Mouse (Mus musculus): ENCODE measurements around the gene Rfx1.

The Rfx1 gene

DNA sequence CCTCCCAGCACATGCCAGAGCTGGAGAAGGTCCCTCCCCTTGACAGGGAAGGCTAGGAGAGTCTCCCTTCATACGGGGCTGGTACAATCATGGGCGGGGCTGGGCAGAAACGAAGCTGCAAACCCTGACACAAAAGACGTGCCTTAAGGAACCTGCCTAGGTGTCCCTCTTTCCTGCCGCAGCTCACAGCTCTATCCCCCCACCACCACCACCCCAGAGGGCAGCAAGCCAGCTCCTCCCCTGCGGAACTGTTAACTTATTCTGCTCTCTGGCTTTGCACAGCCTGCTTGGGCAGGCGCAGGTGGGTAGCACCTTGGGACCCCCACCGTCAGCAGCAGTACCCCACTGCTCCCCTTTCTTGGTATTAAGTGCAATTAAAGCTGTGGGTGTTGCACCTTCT lies 29.4 kb downstream of the Rfx1 start:
- DNase-seq = peak in 1 of 2 experiments; percentile 2

DNA sequence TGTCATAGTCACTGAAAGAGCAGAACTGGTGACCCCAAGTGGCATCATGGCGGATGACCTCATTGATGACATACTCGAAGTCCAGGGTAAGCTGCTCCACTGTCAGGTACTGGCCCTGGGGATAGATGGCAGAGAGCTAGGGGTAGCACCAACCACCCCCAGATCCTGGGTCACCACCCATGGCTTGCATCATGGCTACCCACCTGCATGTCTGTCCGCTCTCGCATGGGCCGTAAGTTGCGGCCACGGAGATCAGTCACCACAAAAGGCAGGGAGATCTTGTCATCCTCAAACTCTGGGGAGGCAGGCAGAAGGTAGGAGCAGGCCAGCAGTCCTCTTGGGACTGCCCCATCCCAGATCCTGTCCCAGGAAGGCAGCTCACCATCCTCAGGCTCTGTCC lies 31.7 kb downstream of the Rfx1 start:
- DNase-seq = no peak

DNA sequence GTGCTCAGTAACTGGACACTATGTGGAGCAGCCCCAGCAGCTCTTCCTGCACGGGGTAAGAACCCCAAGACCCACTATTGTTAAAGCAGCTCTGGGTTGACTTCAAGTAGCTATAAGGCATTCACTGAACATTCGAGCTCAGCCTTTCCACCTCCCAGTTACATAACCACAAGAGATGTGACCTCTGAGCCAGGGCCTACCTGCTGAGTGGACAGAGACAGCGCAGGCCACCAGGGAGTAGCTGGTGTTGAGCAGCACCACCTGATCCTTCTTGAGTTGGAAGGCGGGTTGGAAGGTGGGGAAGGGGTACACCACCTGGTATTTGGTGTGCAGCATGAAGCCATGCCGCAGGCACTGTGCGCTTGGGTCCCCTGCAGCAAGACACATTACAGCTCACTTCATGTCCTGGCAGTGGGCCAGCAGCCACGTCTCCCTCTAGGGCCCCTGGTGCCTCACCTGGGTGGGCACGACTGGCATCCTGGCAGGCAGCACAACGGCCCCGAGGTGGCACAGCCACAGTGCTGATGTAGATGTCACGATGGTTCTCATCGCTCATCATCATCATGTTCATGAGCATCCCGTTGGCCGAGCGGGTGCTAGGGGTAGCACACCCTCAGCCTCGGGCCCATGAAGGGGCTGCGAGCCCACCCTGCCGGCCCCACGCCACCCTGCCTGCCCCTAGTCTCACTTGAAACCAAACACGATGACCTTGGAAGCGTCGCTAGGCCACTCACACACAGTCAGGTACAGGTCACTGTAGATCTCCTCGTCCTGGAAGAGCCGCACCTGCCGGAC lies 35.0 kb downstream of the Rfx1 start:
- peak in 1 of 2 experiments; percentile 5 for DNase-seq

DNA sequence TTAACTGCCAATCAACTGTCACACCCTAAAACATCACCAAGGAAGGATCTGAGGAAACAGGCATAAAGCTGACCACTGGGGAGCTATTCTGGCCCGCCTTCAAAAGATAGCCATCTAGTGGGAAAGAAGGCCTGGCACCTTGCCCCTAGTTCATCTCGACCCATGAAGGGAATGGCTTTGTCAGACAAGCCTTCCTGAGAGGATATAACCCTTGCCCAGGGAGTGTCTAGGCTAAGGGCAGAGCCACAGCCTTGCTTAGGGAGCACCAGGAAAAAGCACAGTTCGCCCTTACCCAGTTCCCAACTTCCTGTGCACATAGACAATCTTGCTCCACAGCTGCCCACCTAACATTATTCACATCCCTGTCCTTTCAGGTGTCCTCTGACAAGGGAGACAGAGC lies 37.0 kb downstream of the Rfx1 start:
- DNase-seq = peak in 1 of 2 experiments; percentile 30

DNA sequence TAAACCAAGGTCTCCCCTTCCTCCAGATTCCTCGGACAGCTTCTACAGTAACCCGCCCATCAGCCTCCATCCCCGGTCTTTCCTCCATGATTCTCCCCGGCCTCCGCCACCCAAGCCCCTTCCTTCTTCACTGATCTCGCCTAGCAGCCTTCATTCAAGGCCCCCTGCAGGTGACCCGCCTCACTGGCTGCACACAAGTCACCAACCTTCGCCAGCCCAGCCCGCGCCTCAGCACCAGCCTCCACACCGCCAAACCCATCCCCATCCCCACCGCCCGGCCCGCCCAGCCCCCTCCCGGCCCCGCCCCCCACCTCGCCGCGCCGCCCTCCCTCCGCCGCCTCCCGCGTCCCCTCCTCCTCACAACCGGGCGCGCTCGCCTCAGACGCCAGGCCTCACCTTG lies 37.6 kb downstream of the Rfx1 start:
- peak in 1 of 2 experiments; percentile 64 for DNase-seq

DNA sequence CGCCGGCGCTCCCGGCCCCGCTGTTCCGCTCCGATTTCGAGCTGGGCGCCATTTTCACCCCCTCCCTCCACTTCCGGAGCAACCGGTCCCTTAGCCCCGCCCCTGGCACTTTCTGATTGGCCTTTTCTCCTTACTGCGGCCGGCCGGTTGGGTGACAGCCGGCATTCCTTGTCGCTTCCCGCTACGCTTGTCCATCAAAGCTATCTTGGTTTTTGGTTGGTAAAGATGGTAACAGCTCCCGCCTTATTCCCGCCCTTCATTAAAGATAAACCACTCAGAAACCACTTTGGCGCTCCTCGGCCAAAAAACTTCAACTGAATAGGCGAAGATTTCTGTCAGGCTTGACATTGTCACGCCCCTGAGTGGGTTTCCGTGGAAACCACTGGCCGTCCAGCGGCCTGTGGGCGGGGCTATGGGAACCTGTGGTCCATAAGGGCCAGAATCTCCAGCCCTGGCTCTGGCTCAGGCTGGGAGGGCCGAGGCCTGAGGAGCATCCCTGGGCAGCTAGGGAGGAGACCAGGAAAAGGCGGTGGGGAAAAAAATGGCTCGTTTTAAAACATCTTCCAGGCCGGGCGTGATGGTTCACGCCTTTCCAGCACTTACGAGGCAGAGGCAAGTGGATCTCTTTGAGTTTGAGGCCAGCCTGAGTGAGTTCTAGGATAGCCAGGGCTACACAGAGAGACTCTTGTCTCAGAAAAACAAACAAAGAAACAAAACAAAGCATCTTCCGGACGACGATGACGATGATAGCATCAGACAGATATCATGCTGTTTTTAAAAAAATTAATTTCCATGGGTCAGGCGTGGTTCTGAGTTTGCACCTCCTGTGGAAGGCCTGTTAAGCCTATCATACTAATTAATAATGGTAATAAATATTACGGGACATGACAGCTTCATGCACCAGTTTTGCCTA lies 38.3 kb downstream of the Rfx1 start, which contains the start of gene Dcaf15:
Gene Dcaf15 (minus strand): TSS at position 72 of the 913 bp plus-strand sequence.
- peak; percentile 98 for DNase-seq

DNA sequence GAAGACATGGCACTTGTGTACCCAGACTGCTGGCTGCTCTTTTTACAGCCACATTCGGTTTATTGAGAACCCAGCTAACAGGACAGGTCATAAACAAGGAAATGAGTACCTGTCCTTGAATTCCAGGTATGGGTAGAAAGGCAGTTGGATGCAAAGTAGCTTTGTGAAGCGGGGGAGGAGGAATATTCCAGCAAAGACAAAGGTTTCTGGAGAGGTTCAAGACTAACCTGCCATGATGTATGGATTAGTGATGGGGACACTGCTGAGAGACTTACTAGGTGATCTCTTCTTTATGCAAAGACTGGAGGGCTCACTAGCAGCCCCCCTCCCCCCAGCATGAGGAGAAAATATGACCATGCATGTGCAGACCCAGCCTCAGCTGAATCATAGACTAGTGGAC lies 39.0 kb downstream of the Rfx1 start:
- DNase-seq = no peak

DNA sequence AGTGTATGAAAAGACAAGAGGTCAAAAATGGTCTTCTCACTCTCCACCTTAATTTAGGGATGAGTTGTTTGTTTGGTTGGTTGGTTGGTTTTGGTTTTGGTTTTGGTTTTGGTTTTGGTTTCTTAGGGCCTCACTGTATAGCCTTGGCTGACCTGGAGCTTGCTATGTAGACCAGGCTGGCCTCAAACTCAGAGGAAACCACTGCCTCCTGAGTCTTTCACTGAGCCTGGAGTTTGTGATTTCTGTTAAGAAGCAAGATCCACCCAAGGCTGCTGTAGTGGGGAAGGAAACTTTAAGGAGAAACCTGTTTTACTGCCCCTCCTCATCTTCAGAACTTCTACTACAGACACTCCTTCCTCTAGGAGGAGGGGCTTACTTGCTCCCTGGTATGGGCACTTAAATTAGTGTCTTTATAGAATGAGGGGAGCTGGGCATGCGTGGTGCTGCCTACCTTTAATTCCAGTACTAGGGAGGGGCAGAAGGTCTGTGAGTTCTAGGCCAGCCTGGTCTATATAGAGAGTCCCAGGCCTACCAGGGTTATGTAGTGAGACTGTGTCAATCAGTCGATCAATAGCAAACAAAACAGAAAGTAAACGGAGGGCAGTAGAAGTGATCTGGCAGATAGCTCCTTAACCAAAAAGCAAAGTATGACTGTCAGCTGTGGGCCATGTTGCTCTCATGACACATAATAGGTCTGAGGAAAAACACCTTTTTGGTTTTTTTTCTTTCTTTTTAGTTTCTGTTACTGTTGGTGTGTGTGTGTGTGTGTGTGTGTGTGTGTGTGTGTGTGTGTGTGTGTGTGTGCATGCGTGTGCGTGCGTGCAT lies 39.8 kb downstream of the Rfx1 start:
- DNase-seq = no peak

DNA sequence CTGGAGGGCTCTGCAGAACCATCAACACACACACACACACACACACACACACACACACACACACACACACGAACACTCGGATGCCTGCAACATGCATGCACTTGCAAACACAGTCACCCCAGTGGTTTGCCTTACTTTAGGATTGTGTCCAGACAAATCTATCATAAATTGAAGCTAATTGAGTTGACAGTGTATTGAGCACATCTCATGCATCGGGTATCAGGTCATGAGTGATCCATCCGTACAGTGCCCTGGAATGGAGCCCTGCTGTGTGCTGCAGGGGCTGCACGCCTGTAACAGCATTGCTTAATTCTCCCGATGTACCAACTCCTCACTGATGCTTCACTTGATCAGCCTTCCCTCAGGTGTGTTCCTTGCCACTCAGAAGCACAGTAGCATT lies 49.0 kb downstream of the Rfx1 start:
- no peak for DNase-seq

DNA sequence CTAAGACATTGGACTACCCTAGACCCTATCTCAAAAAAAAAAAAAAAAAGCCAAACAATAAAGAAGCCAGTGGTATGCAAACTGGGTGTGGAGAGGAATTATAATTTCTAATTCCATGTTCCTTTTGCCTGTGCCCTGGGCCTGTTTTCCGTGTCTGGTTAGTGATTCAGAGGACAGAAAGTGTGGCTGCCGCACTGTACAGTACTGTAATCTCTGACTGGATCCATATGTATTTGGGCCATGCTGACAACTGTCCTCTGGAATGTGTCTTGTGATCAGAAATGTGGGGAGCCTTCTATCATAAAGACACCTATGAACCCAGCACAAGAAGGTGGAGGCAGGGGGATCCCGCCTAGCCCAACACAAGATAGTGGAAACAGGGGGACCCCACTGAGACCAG lies 55.5 kb downstream of the Rfx1 start:
- DNase-seq = no peak

DNA sequence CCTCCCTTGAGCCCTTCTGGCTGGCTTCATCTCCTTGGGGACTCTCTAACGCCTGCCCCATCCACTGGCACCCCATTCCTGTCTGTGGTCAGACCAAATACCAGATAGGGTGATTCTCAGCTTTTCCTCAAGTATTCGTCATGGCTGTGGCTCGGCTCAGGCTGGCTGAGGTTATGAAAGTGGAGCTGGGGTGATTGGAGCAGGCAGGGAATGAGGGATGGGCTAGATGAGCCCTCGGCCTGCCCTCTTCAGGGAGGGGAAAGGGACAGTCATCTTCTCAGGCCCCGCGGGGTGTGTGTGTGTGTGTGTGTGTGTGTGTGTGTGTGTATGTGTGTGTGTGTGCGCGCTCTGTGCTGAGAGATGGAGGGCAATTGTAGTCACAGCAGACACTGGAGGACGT lies 59.0 kb downstream of the Rfx1 start, which contains the start of gene Podnl1:
Gene Podnl1 (plus strand): TSS at position 334 of the 400 bp plus-strand sequence.
- DNase-seq = no peak

DNA sequence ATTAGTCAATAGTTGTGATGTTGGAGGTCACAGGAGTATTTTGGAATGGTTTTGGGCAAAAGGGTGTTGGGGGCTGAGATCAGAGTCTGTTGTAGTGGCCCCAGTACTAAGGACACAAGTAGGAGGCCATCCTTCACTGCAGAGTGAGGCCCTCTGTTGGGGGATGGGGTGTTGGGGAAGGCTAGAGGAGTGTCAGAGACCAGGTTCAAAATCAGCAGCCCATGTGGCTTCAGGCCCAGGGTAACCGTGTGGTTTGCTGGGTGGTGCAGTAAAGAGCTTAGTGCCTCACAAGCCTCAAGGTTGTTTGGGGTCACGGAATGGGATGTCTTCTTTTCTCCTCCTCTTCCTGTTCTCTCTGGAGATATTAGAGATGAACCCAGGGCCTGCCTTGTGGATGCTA lies 60.1 kb downstream of the Rfx1 start:
- no peak for DNase-seq

DNA sequence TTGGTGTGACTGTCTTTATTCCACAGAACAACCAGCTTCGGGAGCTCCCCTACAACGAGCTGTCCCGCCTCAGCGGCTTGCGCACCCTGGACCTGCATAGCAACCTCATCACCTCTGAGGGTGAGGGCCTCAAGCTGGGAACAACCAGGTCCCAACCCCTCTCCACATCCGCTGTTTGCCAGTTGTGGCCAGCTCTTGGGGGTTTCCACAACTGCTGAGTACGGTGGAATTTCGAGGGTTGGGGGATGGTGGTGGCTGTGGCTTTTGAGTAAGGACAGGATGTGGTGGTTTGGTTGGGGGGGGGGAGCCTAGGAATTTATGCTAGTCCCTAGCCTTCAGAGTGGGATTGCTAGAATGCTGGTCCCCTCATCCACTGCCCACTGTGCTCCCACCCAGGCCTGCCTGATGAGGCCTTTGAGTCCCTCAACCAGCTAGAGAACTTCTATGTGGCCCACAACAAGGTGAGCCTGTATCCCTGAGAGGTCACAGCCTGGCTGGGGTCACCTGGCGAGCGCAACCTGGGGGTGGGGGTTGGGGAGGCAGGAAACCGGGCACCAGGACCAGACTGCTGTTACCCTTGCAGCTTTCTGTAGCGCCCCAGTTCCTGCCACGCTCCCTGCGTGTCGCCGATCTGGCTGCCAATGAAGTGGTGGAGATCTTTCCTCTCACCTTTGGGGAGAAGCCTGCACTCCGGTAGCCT lies 60.7 kb downstream of the Rfx1 start:
- DNase-seq = no peak

DNA sequence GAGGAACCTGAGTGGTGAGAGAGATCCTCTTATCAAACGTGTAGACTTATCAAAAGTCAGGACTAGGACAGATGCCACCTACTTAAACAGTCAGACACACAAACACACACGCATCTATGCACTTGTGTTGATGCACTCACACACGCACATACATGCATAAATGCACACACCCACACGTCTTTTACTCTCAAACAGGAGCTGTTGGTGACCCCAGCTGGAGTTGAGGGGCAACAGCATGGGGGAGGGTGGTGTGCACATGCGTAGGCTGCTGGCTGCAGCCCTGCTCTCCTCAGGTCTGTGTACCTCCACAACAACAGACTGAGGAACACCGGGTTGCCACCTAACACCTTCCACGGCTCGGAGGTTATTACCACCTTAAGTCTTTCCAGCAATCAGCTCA lies 61.6 kb downstream of the Rfx1 start:
- no peak for DNase-seq

DNA sequence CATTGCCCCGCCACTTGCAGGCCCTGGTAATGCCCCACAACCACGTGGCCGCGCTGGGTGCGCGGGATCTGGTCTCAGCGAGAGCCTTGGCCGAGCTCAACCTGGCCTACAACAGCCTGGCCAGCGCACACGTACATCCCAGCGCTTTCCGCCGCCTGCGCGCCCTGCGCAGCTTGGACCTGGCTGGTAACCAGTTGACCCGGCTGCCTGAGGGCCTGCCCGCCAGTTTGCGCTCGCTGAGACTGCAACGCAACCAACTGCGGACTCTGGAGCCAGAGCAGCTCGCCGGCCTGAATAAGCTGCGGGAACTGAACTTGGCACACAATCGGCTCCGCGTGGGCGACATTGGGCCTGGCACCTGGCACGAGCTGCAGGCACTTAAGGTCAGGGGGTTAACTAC lies 64.2 kb downstream of the Rfx1 start:
- DNase-seq = peak; percentile 78 to 80

DNA sequence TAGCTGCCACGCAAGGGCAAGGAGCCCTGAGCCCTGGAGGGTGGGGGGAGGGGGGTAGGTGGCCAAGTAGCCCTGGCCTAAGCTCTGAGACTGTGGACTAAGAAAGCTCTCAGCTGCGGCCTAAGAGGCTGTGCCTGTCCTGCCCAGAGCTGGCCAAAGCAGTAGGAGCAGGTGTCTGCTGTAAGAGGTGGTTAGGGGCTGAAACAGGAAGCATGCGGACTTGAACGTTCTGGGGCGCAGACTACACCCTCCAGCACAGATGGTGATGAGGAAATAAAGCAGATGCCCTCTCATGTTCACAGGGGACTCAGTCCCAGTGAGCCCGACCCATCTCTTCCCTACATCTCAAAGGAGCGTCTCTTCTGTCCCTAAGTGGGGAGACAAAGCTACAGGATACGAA lies 65.6 kb downstream of the Rfx1 start:
- no peak for DNase-seq

DNA sequence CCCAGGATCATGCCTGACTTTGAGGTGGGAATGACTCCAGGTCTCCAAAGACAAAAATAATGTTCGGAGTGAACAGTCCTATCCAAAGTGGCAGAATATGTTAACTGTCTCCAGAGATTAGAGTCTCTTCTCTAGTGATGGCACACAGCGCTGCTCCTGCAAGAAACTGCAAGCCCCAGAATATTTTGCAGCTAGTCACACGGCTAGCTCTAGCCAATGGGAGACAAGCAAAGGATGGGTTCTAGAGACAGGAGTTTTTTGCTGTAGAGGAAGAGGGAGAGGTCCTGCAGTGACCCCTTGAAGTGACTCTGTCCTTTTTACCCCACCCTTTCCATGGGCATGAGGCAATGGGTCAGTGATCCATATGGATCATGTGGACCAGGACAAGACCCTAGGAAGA lies 71.2 kb downstream of the Rfx1 start:
- DNase-seq = no peak

DNA sequence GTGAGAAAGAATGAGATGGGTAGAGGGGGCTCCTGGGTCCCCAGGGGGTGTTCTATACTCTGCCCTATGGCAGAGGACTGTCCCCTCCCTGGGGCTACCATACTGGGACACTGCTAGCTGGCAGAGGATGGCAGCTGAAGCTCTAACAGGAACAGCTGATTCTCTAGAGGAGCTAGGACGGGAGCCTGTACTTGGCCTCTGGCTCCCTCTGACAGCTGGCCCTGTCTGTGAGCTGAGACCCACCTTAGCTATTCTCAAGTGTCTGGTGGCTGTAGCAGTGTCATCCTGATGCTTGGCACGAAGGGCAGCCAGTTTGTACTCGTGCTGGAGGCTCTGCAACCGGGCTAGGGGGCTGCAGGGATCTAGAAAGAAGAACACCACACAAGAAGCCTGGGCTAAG lies 74.2 kb downstream of the Rfx1 start:
- DNase-seq = no peak

DNA sequence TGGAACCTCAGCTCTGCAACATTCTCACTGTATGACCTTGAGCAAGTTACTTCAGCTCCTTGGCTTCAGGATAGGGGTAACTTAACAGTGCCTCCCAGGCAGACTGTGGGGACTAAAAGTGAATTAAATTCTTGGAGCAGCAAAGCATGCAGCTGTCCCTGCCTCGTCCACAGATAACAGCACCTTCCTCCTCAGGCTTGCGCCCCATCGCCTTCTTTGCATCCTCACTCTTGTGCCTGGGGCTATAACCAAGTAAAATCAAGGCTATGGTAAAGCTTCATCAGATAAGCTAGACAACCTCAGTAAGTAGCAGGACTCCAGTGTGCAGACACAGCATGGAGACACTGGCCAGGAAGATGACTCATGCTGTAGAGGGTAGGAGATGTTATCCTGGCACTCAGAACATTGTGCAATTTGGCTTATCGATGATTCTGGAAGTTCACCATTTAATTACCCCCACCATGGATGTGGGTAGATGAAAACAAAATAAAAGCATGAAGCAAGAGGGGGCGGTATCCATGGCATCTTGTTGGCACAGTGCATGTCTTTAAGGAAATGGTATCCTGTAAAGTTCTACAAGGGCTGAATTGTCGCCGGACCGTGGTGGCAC lies 78.1 kb downstream of the Rfx1 start:
- DNase-seq = no peak

Measured in cerebellum, postnatal 36 days (tissue).